Mouse (Mus musculus) kidney, adult 18-20 months (tissue): ENCODE measurements around the gene Celsr1.

Experiments used
- DNase-seq: peaks from one replicate; pipeline ENCODE4 v3.0.0; 2021

The Celsr1 gene

GRCm38 (mm10) chr15:85993931-85994583 is 39.5 kb downstream of the Celsr1 start:
- DNase-seq = peak; percentile 50

GRCm38 (mm10) chr15:85993386-85993785 is 40.2 kb downstream of the Celsr1 start:
- DNase-seq = peak; percentile 49

- DNase-seq = no peak
These were observed 41.5 kb downstream of the Celsr1 start for GRCm38 (mm10) chr15:85992125-85992495.

- DNase-seq = peak; percentile 83
These were observed 42.0 kb downstream of the Celsr1 start for GRCm38 (mm10) chr15:85991453-85992124.

- DNase-seq = no peak
These were observed 42.7 kb downstream of the Celsr1 start for GRCm38 (mm10) chr15:85990696-85991443.

GRCm38 (mm10) chr15:85987896-85988295 is 45.7 kb downstream of the Celsr1 start:
- DNase-seq = no peak

GRCm38 (mm10) chr15:85986170-85986569 is 47.4 kb downstream of the Celsr1 start:
- no peak for DNase-seq

GRCm38 (mm10) chr15:85985601-85986000 is 48.0 kb downstream of the Celsr1 start:
- no peak for DNase-seq

- no peak for DNase-seq
These were observed 50.4 kb downstream of the Celsr1 start for GRCm38 (mm10) chr15:85983131-85983530.

- DNase-seq = no peak
These were observed 51.2 kb downstream of the Celsr1 start for GRCm38 (mm10) chr15:85982416-85982775.

- DNase-seq = peak; percentile 30
These were observed 51.7 kb downstream of the Celsr1 start for GRCm38 (mm10) chr15:85981768-85982415.

- peak; percentile 33 for DNase-seq
These were observed 56.5 kb downstream of the Celsr1 start for GRCm38 (mm10) chr15:85977086-85977485.

- peak; percentile 23 for DNase-seq
These were observed 57.8 kb downstream of the Celsr1 start for GRCm38 (mm10) chr15:85975746-85976145.

- no peak for DNase-seq
These were observed 62.0 kb downstream of the Celsr1 start for GRCm38 (mm10) chr15:85971596-85971995.

- DNase-seq = no peak
These were observed 63.1 kb downstream of the Celsr1 start for GRCm38 (mm10) chr15:85970441-85970840.

GRCm38 (mm10) chr15:85969707-85970153 is 63.8 kb downstream of the Celsr1 start:
- peak; percentile 74 for DNase-seq

GRCm38 (mm10) chr15:85969291-85969690 is 64.3 kb downstream of the Celsr1 start:
- no peak for DNase-seq

GRCm38 (mm10) chr15:85966032-85966431 is 67.5 kb downstream of the Celsr1 start:
- DNase-seq = no peak

- DNase-seq = no peak
These were observed 70.2 kb downstream of the Celsr1 start for GRCm38 (mm10) chr15:85963279-85963840.

GRCm38 (mm10) chr15:85962691-85963090 is 70.9 kb downstream of the Celsr1 start:
- DNase-seq = no peak

GRCm38 (mm10) chr15:85961651-85962050 is 71.9 kb downstream of the Celsr1 start:
- DNase-seq = no peak

- no peak for DNase-seq
These were observed 72.4 kb downstream of the Celsr1 start for GRCm38 (mm10) chr15:85961131-85961530.

- no peak for DNase-seq
These were observed 77.4 kb downstream of the Celsr1 start for GRCm38 (mm10) chr15:85956202-85956601.
